Mouse (Mus musculus): ENCODE results near the gene Celsr1. TPM values are rescaled to one million over a fixed set of nuclear protein-coding genes. Genes with fewer than 3 reads are reported as not detected.

The Celsr1 gene
- polyA plus RNA-seq, 1 experiment from 2014 or later = 3.6 TPM

- Histone ChIP-seq H3K4me2 (replicated peaks) (no peak overlapping the region), H3K9ac (no peak overlapping the region), H3K27ac (no peak overlapping the region), H3K36me3 (no peaks in the 10 kb centered on the region), H3K4me3 (no peak overlapping the region), H3K9me3 (no peaks in the 10 kb centered on the region), H3K27me3 (replicated peaks) (no peaks in the 10 kb centered on the region), H3K4me1 (peaks cover 25% of the 10 kb centered on the region)
- 91% methylated on average over 4 of the region's 4 CpGs for WGBS
- no peak for ATAC-seq (ENCODE audit: low FRiP score, low read depth)
Observed at GRCm38 (mm10) chr15:85986170-85986569, 47.4 kb downstream of the Celsr1 start.

GRCm38 (mm10) chr15:85985601-85986000, 48.0 kb downstream of the Celsr1 start:
- Histone ChIP-seq H3K27ac (no peak overlapping the region), H3K4me1 (peaks cover 24% of the 10 kb centered on the region), H3K9me3 (no peaks in the 10 kb centered on the region), H3K9ac (no peak overlapping the region), H3K36me3 (no peaks in the 10 kb centered on the region), H3K27me3 (replicated peaks) (no peaks in the 10 kb centered on the region), H3K4me3 (no peak overlapping the region), H3K4me2 (replicated peaks) (no peak overlapping the region)
- WGBS = 64% methylated on average over 4 of the region's 4 CpGs
- no peak for ATAC-seq (ENCODE audit: low FRiP score, low read depth)

GRCm38 (mm10) chr15:85983131-85983530, 50.4 kb downstream of the Celsr1 start:
- Histone ChIP-seq H3K4me1 (peaks cover 24% of the 10 kb centered on the region), H3K9me3 (no peaks in the 10 kb centered on the region), H3K36me3 (peaks cover 9% of the 10 kb centered on the region; the same call in 1 of the 2 replicates), H3K4me3 (no peak overlapping the region), H3K9ac (no peak overlapping the region), H3K27ac (no peak overlapping the region), H3K27me3 (replicated peaks) (no peaks in the 10 kb centered on the region), H3K4me2 (replicated peaks) (no peak overlapping the region)
- ATAC-seq (ENCODE audit: low FRiP score, low read depth) = no peak
- 87% methylated on average over 7 of the region's 7 CpGs for WGBS

GRCm38 (mm10) chr15:85982416-85982775, 51.2 kb downstream of the Celsr1 start:
- 85% methylated on average over 3 of the region's 3 CpGs for WGBS
- Histone ChIP-seq H3K27ac (no peak overlapping the region), H3K4me2 (replicated peaks) (no peak overlapping the region), H3K36me3 (peaks cover 9% of the 10 kb centered on the region; the same call in 1 of the 2 replicates), H3K4me3 (no peak overlapping the region), H3K9ac (no peak overlapping the region), H3K4me1 (peaks cover 24% of the 10 kb centered on the region), H3K9me3 (no peaks in the 10 kb centered on the region), H3K27me3 (replicated peaks) (no peaks in the 10 kb centered on the region)
- no peak for ATAC-seq (ENCODE audit: low FRiP score, low read depth)

GRCm38 (mm10) chr15:85981768-85982415, 51.7 kb downstream of the Celsr1 start:
- WGBS = 51% methylated on average over 11 of the region's 11 CpGs
- no peak for ATAC-seq (ENCODE audit: low FRiP score, low read depth)
- Histone ChIP-seq H3K4me1 (peaks cover 24% of the 10 kb centered on the region), H3K4me2 (replicated peaks) (no peak overlapping the region), H3K27ac (no peak overlapping the region), H3K9me3 (no peaks in the 10 kb centered on the region), H3K4me3 (no peak overlapping the region), H3K27me3 (replicated peaks) (no peaks in the 10 kb centered on the region), H3K9ac (no peak overlapping the region), H3K36me3 (peaks cover 9% of the 10 kb centered on the region; the same call in 1 of the 2 replicates)

GRCm38 (mm10) chr15:85977086-85977485, 56.5 kb downstream of the Celsr1 start:
- no peaks in the 10 kb centered on the region for H3K9me3 ChIP-seq
- no peak overlapping the region for H3K9ac ChIP-seq
- no peaks in the 10 kb centered on the region for H3K27me3 ChIP-seq (replicated peaks)
- H3K4me3 ChIP-seq = no peak overlapping the region
- no peak overlapping the region for H3K27ac ChIP-seq
- 85% methylated on average over 9 of the region's 9 CpGs for WGBS
- no peak for ATAC-seq (ENCODE audit: low FRiP score, low read depth)
- peaks cover 9% of the 10 kb centered on the region; the same call in 1 of the 2 replicates for H3K36me3 ChIP-seq
- peaks cover 22% of the 10 kb centered on the region for H3K4me1 ChIP-seq
- H3K4me2 ChIP-seq (replicated peaks) = no peak overlapping the region

- H3K27me3 ChIP-seq (replicated peaks) = no peaks in the 10 kb centered on the region
- no peak overlapping the region for H3K4me3 ChIP-seq
- H3K36me3 ChIP-seq = peaks cover 9% of the 10 kb centered on the region; the same call in 1 of the 2 replicates
- H3K4me2 ChIP-seq (replicated peaks) = peak overlapping the region; percentile 23; the same call in 1 of the 2 replicates
- no peak for ATAC-seq (ENCODE audit: low FRiP score, low read depth)
- no peak overlapping the region for H3K27ac ChIP-seq
- 34% methylated on average over 16 of the region's 16 CpGs for WGBS
- peaks cover 31% of the 10 kb centered on the region for H3K4me1 ChIP-seq
- no peaks in the 10 kb centered on the region for H3K9me3 ChIP-seq
- H3K9ac ChIP-seq = no peak overlapping the region
Observed at GRCm38 (mm10) chr15:85975746-85976145, 57.8 kb downstream of the Celsr1 start.

- peaks cover 41% of the 10 kb centered on the region for H3K4me1 ChIP-seq
- no peak overlapping the region for H3K4me3 ChIP-seq
- no peaks in the 10 kb centered on the region for H3K27me3 ChIP-seq (replicated peaks)
- 17% methylated on average over 5 of the region's 5 CpGs for WGBS
- no peak for ATAC-seq (ENCODE audit: low FRiP score, low read depth)
- H3K4me2 ChIP-seq (replicated peaks) = no peak overlapping the region
- H3K27ac ChIP-seq = no peak overlapping the region
- H3K9me3 ChIP-seq = no peaks in the 10 kb centered on the region
- H3K9ac ChIP-seq = no peak overlapping the region
- no peaks in the 10 kb centered on the region for H3K36me3 ChIP-seq
Observed at GRCm38 (mm10) chr15:85971596-85971995, 62.0 kb downstream of the Celsr1 start.

GRCm38 (mm10) chr15:85970441-85970840, 63.1 kb downstream of the Celsr1 start:
- 75% methylated on average over 8 of the region's 8 CpGs for whole genome bisulfite sequencing
- no peak overlapping the region for H3K4me3 ChIP-seq
- no peaks in the 10 kb centered on the region for H3K27me3 ChIP-seq (replicated peaks)
- H3K27ac ChIP-seq = no peak overlapping the region
- H3K9me3 ChIP-seq = no peaks in the 10 kb centered on the region
- ATAC-seq (ENCODE audit: low FRiP score, low read depth) = no peak
- H3K4me1 ChIP-seq = peaks cover 32% of the 10 kb centered on the region
- no peak overlapping the region for H3K4me2 ChIP-seq (replicated peaks)
- no peaks in the 10 kb centered on the region for H3K36me3 ChIP-seq
- no peak overlapping the region for H3K9ac ChIP-seq

GRCm38 (mm10) chr15:85969707-85970153, 63.8 kb downstream of the Celsr1 start:
- H3K36me3 ChIP-seq = no peaks in the 10 kb centered on the region
- H3K4me2 ChIP-seq (replicated peaks) = no peak overlapping the region
- H3K27me3 ChIP-seq (replicated peaks) = no peaks in the 10 kb centered on the region
- H3K9me3 ChIP-seq = no peaks in the 10 kb centered on the region
- H3K4me3 ChIP-seq = no peak overlapping the region
- no peak overlapping the region for H3K9ac ChIP-seq
- ATAC-seq (ENCODE audit: low FRiP score, low read depth) = no peak
- 66% methylated on average over 3 of the region's 3 CpGs for WGBS
- H3K27ac ChIP-seq = no peak overlapping the region
- H3K4me1 ChIP-seq = peaks cover 29% of the 10 kb centered on the region

GRCm38 (mm10) chr15:85969291-85969690, 64.3 kb downstream of the Celsr1 start:
- Histone ChIP-seq H3K4me3 (no peak overlapping the region), H3K27ac (no peak overlapping the region), H3K9ac (no peak overlapping the region), H3K36me3 (no peaks in the 10 kb centered on the region), H3K27me3 (replicated peaks) (no peaks in the 10 kb centered on the region), H3K4me1 (peaks cover 24% of the 10 kb centered on the region), H3K9me3 (no peaks in the 10 kb centered on the region), H3K4me2 (replicated peaks) (no peak overlapping the region)
- ATAC-seq (ENCODE audit: low FRiP score, low read depth) = no peak
- WGBS = 94% methylated on average over 7 of the region's 7 CpGs

- Histone ChIP-seq H3K4me2 (replicated peaks) (no peak overlapping the region), H3K27ac (no peak overlapping the region), H3K27me3 (replicated peaks) (no peaks in the 10 kb centered on the region), H3K9ac (no peak overlapping the region), H3K4me1 (peaks cover 12% of the 10 kb centered on the region), H3K36me3 (0 out of 2 replicates have a peak, but pooled peaks cover 6% of the 10 kb centered on the region), H3K4me3 (no peak overlapping the region), H3K9me3 (no peaks in the 10 kb centered on the region)
- no peak for ATAC-seq (ENCODE audit: low FRiP score, low read depth)
- WGBS = 78% methylated on average over 7 of the region's 7 CpGs
Observed at GRCm38 (mm10) chr15:85966032-85966431, 67.5 kb downstream of the Celsr1 start.

GRCm38 (mm10) chr15:85963279-85963840, 70.2 kb downstream of the Celsr1 start:
- Histone ChIP-seq H3K27me3 (replicated peaks) (no peaks in the 10 kb centered on the region), H3K9me3 (no peaks in the 10 kb centered on the region), H3K9ac (no peak overlapping the region), H3K27ac (no peak overlapping the region), H3K4me1 (0 out of 2 replicates have a peak, but pooled peaks cover 4% of the 10 kb centered on the region), H3K36me3 (0 out of 2 replicates have a peak, but pooled peaks cover 8% of the 10 kb centered on the region), H3K4me2 (replicated peaks) (no peak overlapping the region), H3K4me3 (no peak overlapping the region)
- 79% methylated on average over 8 of the region's 8 CpGs for WGBS
- no peak for ATAC-seq (ENCODE audit: low FRiP score, low read depth)
